Mouse (Mus musculus) midbrain, embryonic 13.5 days (tissue): ENCODE measurements at regions not wholly inside any gene's neighbourhood (a gene's known extent, or its start where the extent isn't known, plus 50 kb on each side); places are given as distances from the start of the nearest gene placed in this dataset.

Experiments
- ATAC-seq: fragments of 200-750 bp; cut with Nextera tagmentation; 2 replicates; pipeline ENCODE4 v1.8.0; 2017; ENCODE audit warnings: mild to moderate bottlenecking, moderate TSS enrichment, moderate library complexity
- H3K27ac ChIP-seq: fragments of 300-500 bp; sonication (generic); 2 replicates; pipeline ENCODE4 v1.5.1; 2015; ENCODE audit warnings: inconsistent platforms, mild to moderate bottlenecking, moderate library complexity
- H3K27me3 ChIP-seq: fragments of 300-500 bp; sonication (generic); 2 replicates; pipeline ENCODE4 v1.6.1; 2015; ENCODE audit warnings: mild to moderate bottlenecking, inconsistent platforms
- H3K36me3 ChIP-seq: fragments of 300-500 bp; sonication (generic); 2 replicates; pipeline ENCODE4 v1.6.1; 2015; ENCODE audit warnings: mild to moderate bottlenecking, inconsistent platforms
- H3K4me1 ChIP-seq: fragments of 300-500 bp; sonication (generic); replicated peaks from 2 replicates; pipeline ENCODE4 v1.6.1; 2015; ENCODE audit warnings: inconsistent platforms
- H3K4me2 ChIP-seq: fragments of 300-500 bp; sonication (generic); replicated peaks from 2 replicates; pipeline ENCODE4 v1.6.1; 2015; ENCODE audit warnings: moderate library complexity, mild to moderate bottlenecking, inconsistent platforms
- H3K4me3 ChIP-seq: fragments of 300-500 bp; sonication (generic); replicated peaks from 2 replicates; pipeline ENCODE4 v1.5.1; 2015; ENCODE audit warnings: mild to moderate bottlenecking, inconsistent platforms
- H3K9ac ChIP-seq: fragments of 300-500 bp; sonication (generic); replicated peaks from 2 replicates; pipeline ENCODE4 v1.6.1; 2015; ENCODE audit warnings: mild to moderate bottlenecking, inconsistent platforms
- H3K9me3 ChIP-seq: fragments of 300-500 bp; sonication (generic); 2 replicates; pipeline ENCODE4 v1.6.1; 2016; ENCODE audit warnings: mild to moderate bottlenecking, inconsistent platforms
- WGBS: fragments of 180-500 bp; shearing (Covaris S2); methylation state at CpG from one replicate; pipeline ENCODE4 v1.1.7; 2015; 5-methylcytosine and 5-hydroxymethylcytosine counted together

- no peak for ATAC-seq
- WGBS: 62% methylated on average over 2 of the region's 2 CpGs
- H3K36me3 ChIP-seq: no peaks in the 10 kb centered on the region
- H3K4me1 ChIP-seq: no peaks in the 10 kb centered on the region
- no peaks in the 10 kb centered on the region for H3K9me3 ChIP-seq
- no peaks in the 10 kb centered on the region for H3K27me3 ChIP-seq
- H3K4me2 ChIP-seq: no peak overlapping the region
- no peak overlapping the region for H3K4me3 ChIP-seq
- no peak overlapping the region for H3K27ac ChIP-seq
- H3K9ac ChIP-seq: no peak overlapping the region
These were observed 317.3 kb upstream of the Epha4 start for GRCm38 (mm10) chr1:77832174-77832573.

- no peaks in the 10 kb centered on the region for H3K36me3 ChIP-seq
- H3K27me3 ChIP-seq: no peaks in the 10 kb centered on the region
- H3K4me3 ChIP-seq: no peak overlapping the region
- ATAC-seq: peak; percentile 37
- no peak overlapping the region for H3K4me2 ChIP-seq
- H3K27ac ChIP-seq: peak overlapping the region; percentile 27
- H3K9ac ChIP-seq: no peak overlapping the region
- H3K4me1 ChIP-seq: peaks cover 21% of the 10 kb centered on the region
- WGBS: 46% methylated on average over 5 of the region's 5 CpGs
- no peaks in the 10 kb centered on the region for H3K9me3 ChIP-seq
These were observed 310.0 kb upstream of the Epha4 start for GRCm38 (mm10) chr1:77824716-77825387.

- 26% methylated on average over 10 of the region's 10 CpGs for WGBS
- peak overlapping the region; percentile 7; the same call in 1 of the 2 replicates for H3K4me2 ChIP-seq
- no peaks in the 10 kb centered on the region for H3K9me3 ChIP-seq
- no peak overlapping the region for H3K9ac ChIP-seq
- H3K27ac ChIP-seq: peak overlapping the region; percentile 48
- peak; percentile 69 for ATAC-seq
- H3K27me3 ChIP-seq: no peaks in the 10 kb centered on the region
- peaks cover 21% of the 10 kb centered on the region for H3K4me1 ChIP-seq
- no peaks in the 10 kb centered on the region for H3K36me3 ChIP-seq
- H3K4me3 ChIP-seq: no peak overlapping the region
These were observed 309.2 kb upstream of the Epha4 start for GRCm38 (mm10) chr1:77823801-77824687.

- H3K27me3 ChIP-seq: no peaks in the 10 kb centered on the region
These were observed 305.2 kb upstream of the Epha4 start for GRCm38 (mm10) chr1:77820101-77820500.

GRCm38 (mm10) chr1:77815451-77815850 lies 300.6 kb upstream of the Epha4 start:
- H3K9me3 ChIP-seq: no peaks in the 10 kb centered on the region
- WGBS: 66% methylated on average over 4 of the region's 4 CpGs
- no peak overlapping the region for H3K27ac ChIP-seq
- ATAC-seq: no peak
- H3K27me3 ChIP-seq: no peaks in the 10 kb centered on the region
- no peaks in the 10 kb centered on the region for H3K36me3 ChIP-seq
- no peak overlapping the region for H3K9ac ChIP-seq
- H3K4me3 ChIP-seq: no peak overlapping the region
- H3K4me2 ChIP-seq: no peak overlapping the region
- peaks cover 7% of the 10 kb centered on the region for H3K4me1 ChIP-seq

More at GRCm38 (mm10) chr1:77820101-77820500, 305.2 kb upstream of the Epha4 start:
- Histone ChIP-seq H3K27ac (no peak overlapping the region), H3K4me1 (peaks cover 19% of the 10 kb centered on the region), H3K36me3 (no peaks in the 10 kb centered on the region), H3K4me3 (no peak overlapping the region), H3K9ac (no peak overlapping the region), H3K9me3 (no peaks in the 10 kb centered on the region), H3K4me2 (no peak overlapping the region)
- WGBS: 93% methylated on average over 2 of the region's 2 CpGs
- no peak for ATAC-seq

- H3K27ac ChIP-seq: no peak overlapping the region
- no peak overlapping the region for H3K9ac ChIP-seq
- no peaks in the 10 kb centered on the region for H3K27me3 ChIP-seq
- H3K4me1 ChIP-seq: peaks cover 7% of the 10 kb centered on the region
- no peaks in the 10 kb centered on the region for H3K36me3 ChIP-seq
- H3K4me2 ChIP-seq: no peak overlapping the region
- H3K4me3 ChIP-seq: no peak overlapping the region
- ATAC-seq: 0 out of 2 replicates have a peak, but pooled peaks have one; percentile 37
- H3K9me3 ChIP-seq: no peaks in the 10 kb centered on the region
These were observed 296.7 kb upstream of the Epha4 start for GRCm38 (mm10) chr1:77811573-77811972.

- H3K9me3 ChIP-seq: no peaks in the 10 kb centered on the region
- H3K4me3 ChIP-seq: no peak overlapping the region
- no peaks in the 10 kb centered on the region for H3K36me3 ChIP-seq
- H3K4me1 ChIP-seq: no peaks in the 10 kb centered on the region
- no peak overlapping the region for H3K9ac ChIP-seq
- no peak for ATAC-seq
- no peaks in the 10 kb centered on the region for H3K27me3 ChIP-seq
- no peak overlapping the region for H3K27ac ChIP-seq
- WGBS: 74% methylated on average over 6 of the region's 6 CpGs
- no peak overlapping the region for H3K4me2 ChIP-seq
These were observed 276.1 kb upstream of the Epha4 start for GRCm38 (mm10) chr1:77790974-77791373.

GRCm38 (mm10) chr1:77754326-77754725 lies 239.4 kb upstream of the Epha4 start:
- WGBS: 81% methylated on average over 3 of the region's 3 CpGs
- Histone ChIP-seq H3K9me3 (no peaks in the 10 kb centered on the region), H3K27ac (no peak overlapping the region), H3K9ac (no peak overlapping the region), H3K27me3 (no peaks in the 10 kb centered on the region), H3K4me2 (no peak overlapping the region), H3K4me3 (no peak overlapping the region), H3K4me1 (no peaks in the 10 kb centered on the region), H3K36me3 (no peaks in the 10 kb centered on the region)
- no peak for ATAC-seq

- Histone ChIP-seq H3K4me3 (no peak overlapping the region), H3K9ac (no peak overlapping the region), H3K4me2 (no peak overlapping the region), H3K36me3 (no peaks in the 10 kb centered on the region), H3K27ac (peak overlapping the region; percentile 25; the same call in 1 of the 2 replicates), H3K27me3 (no peaks in the 10 kb centered on the region), H3K4me1 (0 out of 2 replicates have a peak, but pooled peaks cover 3% of the 10 kb centered on the region), H3K9me3 (no peaks in the 10 kb centered on the region)
- WGBS: 61% methylated on average over 2 of the region's 2 CpGs
- no peak for ATAC-seq
These were observed 233.9 kb upstream of the Epha4 start for GRCm38 (mm10) chr1:77748483-77749465.

GRCm38 (mm10) chr1:77732099-77732498 lies 217.2 kb upstream of the Epha4 start:
- Histone ChIP-seq H3K4me3 (no peak overlapping the region), H3K9me3 (no peaks in the 10 kb centered on the region), H3K36me3 (no peaks in the 10 kb centered on the region), H3K4me1 (no peaks in the 10 kb centered on the region), H3K27ac (no peak overlapping the region), H3K27me3 (no peaks in the 10 kb centered on the region), H3K9ac (no peak overlapping the region), H3K4me2 (no peak overlapping the region)
- WGBS: 69% methylated on average over 10 of the region's 10 CpGs
- ATAC-seq: no peak

- Histone ChIP-seq H3K4me2 (no peak overlapping the region), H3K36me3 (no peaks in the 10 kb centered on the region), H3K4me3 (no peak overlapping the region), H3K27ac (no peak overlapping the region), H3K4me1 (no peaks in the 10 kb centered on the region), H3K9me3 (no peaks in the 10 kb centered on the region), H3K27me3 (no peaks in the 10 kb centered on the region), H3K9ac (no peak overlapping the region)
- 97% methylated on average over 2 of the region's 2 CpGs for WGBS
- ATAC-seq: no peak
These were observed 212.7 kb upstream of the Epha4 start for GRCm38 (mm10) chr1:77727561-77727960.
